ENCODE assay signal across 20 mouse cellular contexts in the genomic region with DNA sequence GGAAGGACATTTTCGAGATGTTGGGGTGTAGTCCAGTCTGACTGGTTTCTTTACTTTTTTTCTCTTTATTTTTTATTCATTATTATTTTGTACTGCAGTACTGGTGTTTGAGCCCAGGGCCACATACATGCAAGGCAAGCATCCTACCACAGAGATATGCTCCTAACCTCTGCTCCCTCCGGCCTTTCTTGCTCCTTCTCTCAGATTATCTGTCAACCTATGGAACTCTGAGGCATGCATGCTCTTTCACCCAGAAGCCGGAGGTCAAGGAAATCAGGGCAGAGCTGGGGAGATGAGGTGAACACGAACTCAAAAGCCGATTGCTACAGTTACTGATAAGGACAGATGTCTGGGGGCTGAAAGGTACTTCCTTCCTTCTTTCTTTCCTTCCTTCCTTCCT. TPM values are rescaled to one million over a fixed set of nuclear protein-coding genes. Genes with fewer than 3 reads are reported as not detected.
DNase-seq lines count a peak whose midpoint lies in the region; ATAC-seq and TF ChIP-seq lines count a peak whose summit lies in the region.
"Had no signal": no experiment of that assay in that cellular context is flagged by ENCODE, and none has a peak within 500 bp of the region (broad histone marks: within the 10 kb centered on the region; RNA-seq: fewer than 3 reads in every experiment).

No protein-coding gene starts in this region.

- no peak overlapping the region for H3K4me2 ChIP-seq in intestine, postnatal 0 days (replicated peaks; ENCODE audit: low read depth)
- H3K4me2 ChIP-seq in hindbrain, postnatal 0 days (ENCODE audit: low read depth, low read length): no peak overlapping the region
- H3K4me2 ChIP-seq: forebrain, embryonic 15.5 days; hindbrain, embryonic 12.5 days; midbrain, embryonic 12.5 days had no signal

- H3K4me1 ChIP-seq in kidney, adult 2 months (ENCODE audit: control insufficient read depth, insufficient read depth, low read length): peaks cover 16% of the 10 kb centered on the region
- peaks cover 41% of the 10 kb centered on the region for H3K4me1 ChIP-seq in bone marrow macrophage, adult 2 months (ENCODE audit: control insufficient read depth, insufficient read depth, low read length)
- H3K4me1 ChIP-seq in intestine, postnatal 0 days (replicated peaks; ENCODE audit: control insufficient read depth, insufficient read depth, low read length): no peaks in the 10 kb centered on the region; the same call in 1 of the 2 replicates
- no peaks in the 10 kb centered on the region; the same call in 1 of the 2 replicates for H3K4me1 ChIP-seq in hindbrain, postnatal 0 days (ENCODE audit: insufficient read depth, low read length)
- H3K4me1 ChIP-seq: hindbrain, embryonic 12.5 days; midbrain, embryonic 12.5 days had no signal

- 46% methylated on average over 5 of the region's 5 CpGs for WGBS in kidney, adult 2 months
- 44% methylated on average over 5 of the region's 5 CpGs for WGBS in intestine, postnatal 0 days
- 79% methylated on average over 5 of the region's 5 CpGs for WGBS in hindbrain, postnatal 0 days

- no peaks in the 10 kb centered on the region for H3K9me3 ChIP-seq in intestine, postnatal 0 days (ENCODE audit: control insufficient read depth)
- no peaks in the 10 kb centered on the region for H3K9me3 ChIP-seq in hindbrain, postnatal 0 days (ENCODE audit: low read length)
- H3K9me3 ChIP-seq: forebrain, embryonic 15.5 days; hindbrain, embryonic 12.5 days; midbrain, embryonic 12.5 days had no signal

- H3K4me3 ChIP-seq in gastrocnemius, adult 2 months: peak overlapping the region; percentile 20
- no peak overlapping the region for H3K4me3 ChIP-seq in kidney, adult 2 months (ENCODE audit: insufficient read depth, low read depth, low read length)
- no peak overlapping the region for H3K4me3 ChIP-seq in bone marrow macrophage, adult 2 months (ENCODE audit: insufficient read depth, low read length)
- no peak overlapping the region for H3K4me3 ChIP-seq in intestine, postnatal 0 days (ENCODE audit: low read depth, low read length)
- no peak overlapping the region for H3K4me3 ChIP-seq in hindbrain, postnatal 0 days (ENCODE audit: low read length)
- H3K4me3 ChIP-seq: forebrain, embryonic 15.5 days; hindbrain, embryonic 12.5 days; midbrain, embryonic 12.5 days had no signal

- intact Hi-C loops in gastrocnemius, adult 2 months (cut with DNase I): loop anchor here (5.0 kb wide), 1 partner anchor 303 kb away; no protein-coding TSS in a partner anchor
- intact Hi-C loops in gastrocnemius, postnatal 36 days (cut with DNase I): loop anchor here (1.0 to 10.0 kb wide), 3 partner anchors 69 to 310 kb away; no protein-coding TSS in a partner anchor

- H3K27me3 ChIP-seq in kidney, adult 2 months (replicated peaks; ENCODE audit: control insufficient read depth, insufficient read depth, low read length): no peaks in the 10 kb centered on the region
- H3K27me3 ChIP-seq in intestine, postnatal 0 days (replicated peaks; ENCODE audit: control insufficient read depth, insufficient read depth, low read length): no peaks in the 10 kb centered on the region
- no peaks in the 10 kb centered on the region for H3K27me3 ChIP-seq in hindbrain, postnatal 0 days (ENCODE audit: insufficient read depth, low read length)
- H3K27me3 ChIP-seq: forebrain, embryonic 15.5 days; hindbrain, embryonic 12.5 days; midbrain, embryonic 12.5 days had no signal

- DNase-seq in gastrocnemius, adult 2 months: no peak
- DNase-seq in gastrocnemius, postnatal 36 days: no peak
- no peak for DNase-seq in kidney, adult 2 months
- no peak for DNase-seq in kidney, postnatal 14 days
- no peak for DNase-seq in spleen, postnatal 14 days (ENCODE audit: low spot score in 2 of 2)
- no peak for DNase-seq in hindbrain, postnatal 0 days (ENCODE audit: low spot score)
- DNase-seq: adrenal gland, postnatal 25 days; cerebellum, adult 18-20 months; cerebellum, postnatal 25 days; left cerebral cortex, postnatal 4 days; lung, postnatal 14 days; right cerebral cortex, postnatal 14 days; spleen, adult 18-20 months; thymus, adult 2 months; thymus, postnatal 4 days had no signal

- 0 out of 2 replicates have a peak, but pooled peaks have one; percentile 55 for ATAC-seq in intestine, postnatal 0 days
- ATAC-seq in hindbrain, postnatal 0 days: no peak

- peak overlapping the region; percentile 92 for H3K27ac ChIP-seq in gastrocnemius, adult 2 months
- peak overlapping the region; percentile 68; the same call in 1 of the 2 replicates for H3K27ac ChIP-seq in kidney, adult 2 months (ENCODE audit: insufficient read depth, low read depth, low read length)
- 0 out of 2 replicates have a peak overlapping the region, but pooled peaks have one; percentile 4 for H3K27ac ChIP-seq in bone marrow macrophage, adult 2 months (ENCODE audit: insufficient read depth, low read depth, low read length)
- no peak overlapping the region for H3K27ac ChIP-seq in intestine, postnatal 0 days (ENCODE audit: low read depth, low read length)
- no peak overlapping the region for H3K27ac ChIP-seq in hindbrain, postnatal 0 days
- H3K27ac ChIP-seq: hindbrain, embryonic 12.5 days; midbrain, embryonic 12.5 days had no signal

- TF ChIP-seq CTCF in gastrocnemius, adult 2 months (IDR thresholded peaks at IDR 0.05): no peak
- no peak for TF ChIP-seq CTCF in kidney, adult 2 months (conservative IDR thresholded peaks at IDR 0.05; ENCODE audit: insufficient read depth, insufficient read length, low read depth, low read length)
- TF ChIP-seq CTCF in bone marrow macrophage, adult 2 months (IDR thresholded peaks at IDR 0.05; ENCODE audit: low read depth, low read length): no peak
- TF ChIP-seq CTCF in intestine, postnatal 0 days (IDR thresholded peaks at IDR 0.05; ENCODE audit: low read depth): no peak
- no peak for TF ChIP-seq CTCF in hindbrain, postnatal 0 days (IDR thresholded peaks at IDR 0.05; ENCODE audit: low read depth)

- no peak for TF ChIP-seq POLR2A in kidney, adult 2 months (IDR thresholded peaks at IDR 0.05; ENCODE audit: low read depth, low read length)
- no peak for TF ChIP-seq POLR2A in bone marrow macrophage, adult 2 months (IDR thresholded peaks at IDR 0.05; ENCODE audit: borderline replicate concordance, low read depth, low read length)

- H3K9ac ChIP-seq in intestine, postnatal 0 days (ENCODE audit: low read depth, low read length): no peak overlapping the region
- H3K9ac ChIP-seq in hindbrain, postnatal 0 days (replicated peaks; ENCODE audit: low read length): no peak overlapping the region
- H3K9ac ChIP-seq: forebrain, embryonic 15.5 days; hindbrain, embryonic 12.5 days; midbrain, embryonic 12.5 days had no signal

- no peaks in the 10 kb centered on the region for H3K36me3 ChIP-seq in kidney, adult 2 months (ENCODE audit: control insufficient read depth, insufficient read depth, low read length)
- no peaks in the 10 kb centered on the region for H3K36me3 ChIP-seq in intestine, postnatal 0 days (ENCODE audit: control insufficient read depth, insufficient read depth)
- no peaks in the 10 kb centered on the region for H3K36me3 ChIP-seq in hindbrain, postnatal 0 days (ENCODE audit: insufficient read depth, low read length)
- H3K36me3 ChIP-seq: forebrain, embryonic 15.5 days; hindbrain, embryonic 12.5 days; midbrain, embryonic 12.5 days had no signal

RNA-seq across cellular contexts. Expression of gene Camk2g, which starts 10.6 kb away (rescaled TPM):
- 100 to 1,000 TPM; 162 to 163 TPM for total RNA-seq in gastrocnemius, adult 2 months (2021)
- total RNA-seq in gastrocnemius, postnatal 36 days (2021): 100 to 1,000 TPM; 170 to 172 TPM
- 15.4 and 16.0 TPM in 2 replicates for polyA plus RNA-seq in kidney, adult 2 months (2012; rRNA removed)
- polyA plus RNA-seq in bone marrow macrophage, adult 2 months (2012; ENCODE audit: insufficient read depth, insufficient read length, missing spikeins): 18.2 and 24.6 TPM in 2 replicates
- 27.6 and 37.7 TPM in 2 replicates for polyA plus RNA-seq in intestine, postnatal 0 days (2015; fragmentation: Nextera tagmentation; extraction: Ambion mirVana)
- total RNA-seq in hindbrain, postnatal 0 days (2014; rRNA removed): 204 and 248 TPM in 2 replicates
- polyA plus RNA-seq in hindbrain, postnatal 0 days (2015; fragmentation: Nextera tagmentation; extraction: Ambion mirVana): 291 and 299 TPM in 2 replicates

RNA-seq across cellular contexts. Expression of gene Plau, which starts 32.0 kb away (rescaled TPM):
- 10 to 100 TPM; 17.2 to 28.5 TPM for total RNA-seq in gastrocnemius, adult 2 months (2021)
- total RNA-seq in gastrocnemius, postnatal 36 days (2021): 10 to 100 TPM; 23.9 to 25.3 TPM
- 261 and 276 TPM in 2 replicates for polyA plus RNA-seq in kidney, adult 2 months (2012; rRNA removed)
- polyA plus RNA-seq in bone marrow macrophage, adult 2 months (2012; ENCODE audit: insufficient read depth, insufficient read length, missing spikeins): 16.7 and 18.6 TPM in 2 replicates
- polyA plus RNA-seq in intestine, postnatal 0 days (2015; fragmentation: Nextera tagmentation; extraction: Ambion mirVana): 2.7 and 3.8 TPM in 2 replicates
- total RNA-seq in hindbrain, postnatal 0 days (2014; rRNA removed): 1.2 and 1.4 TPM in 2 replicates
- 0.26 and 0.39 TPM in 2 replicates for polyA plus RNA-seq in hindbrain, postnatal 0 days (2015; fragmentation: Nextera tagmentation; extraction: Ambion mirVana)

Comparison
In these comparisons a context has a peak if more than half of its experiments do, and no peak if none do; other contexts are left out.
1. H3K27ac ChIP-seq: peak in gastrocnemius, adult 2 months (single experiment), kidney, adult 2 months (single experiment) and bone marrow macrophage, adult 2 months (single experiment); none in intestine, postnatal 0 days (single experiment) and hindbrain, postnatal 0 days (single experiment).
2. RNA of gene Plau, which starts 32.0 kb away (polyA plus RNA-seq): 261 to 276 TPM in kidney, adult 2 months; 16.7 to 18.6 TPM in bone marrow macrophage, adult 2 months, 2.7 to 3.8 TPM in intestine, postnatal 0 days and 0.26 to 0.39 TPM in hindbrain, postnatal 0 days; every median in the first group is over 10 times any median in the second.